Mouse (Mus musculus) bone marrow, adult 2 months (tissue): ENCODE results near the gene Med16.
"Not testable (repeated sequence)": the region's sequence is repeated elsewhere in the genome, so short reads cannot be mapped to it uniquely, and the experiment has no call there.

ENCODE experiments used
- CTCF ChIP-seq: fragments of 200-500 bp; IDR thresholded peaks from 2 replicates; pipeline ENCODE4 v1.5.1; 2011; ENCODE audit warnings: low read length, control low read depth; ENCODE audit not compliant: control insufficient read depth, insufficient read depth
- POLR2A ChIP-seq: fragments of 200-500 bp; IDR thresholded peaks from 2 replicates; pipeline ENCODE4 v1.6.1; 2011; ENCODE audit warnings: low read depth, mild to moderate bottlenecking, control low read depth, low read length, borderline replicate concordance; ENCODE audit not compliant: control insufficient read depth

- not testable (repeated sequence) for TF ChIP-seq CTCF, POLR2A
Measured at GRCm38 (mm10) chr10:79884938-79885337, 23.8 kb downstream of the Med16 start.
